Mouse (Mus musculus) kidney, adult 18-20 months (tissue): ENCODE measurements around the gene Olfr709-ps1.
"Not testable (repeated sequence)": the region's sequence is repeated elsewhere in the genome, so short reads cannot be mapped to it uniquely, and the experiment has no call there.

Experiments
- DNase-seq: peaks from one replicate; pipeline ENCODE4 v3.0.0; 2021

The Olfr709-ps1 gene

GRCm38 (mm10) chr7:106932119-106932518, at the start of gene Olfr709-ps1:
Olfr709-ps1 (minus strand) TSS chr7:106932219.
- DNase-seq = no peak

GRCm38 (mm10) chr7:106975353-106975752, 43.3 kb upstream of the Olfr709-ps1 start, which contains the start of gene Olfr711:
Olfr711 (minus strand) TSS chr7:106975453.
- DNase-seq = no peak

GRCm38 (mm10) chr7:106967503-106967902, 35.5 kb upstream of the Olfr709-ps1 start:
- DNase-seq = not testable (repeated sequence)

- DNase-seq = no peak
Measured at GRCm38 (mm10) chr7:106963837-106964236, 31.8 kb upstream of the Olfr709-ps1 start, which contains the start of gene Olfr6. Olfr6 (minus strand) TSS chr7:106963937.

- no peak for DNase-seq
Measured at GRCm38 (mm10) chr7:106948212-106948611, 16.2 kb upstream of the Olfr709-ps1 start, which contains the start of gene Olfr710. Olfr710 (minus strand) TSS chr7:106948312.

GRCm38 (mm10) chr7:106920961-106921360, 11.1 kb downstream of the Olfr709-ps1 start:
- not testable (repeated sequence) for DNase-seq

- DNase-seq = no peak
Measured at GRCm38 (mm10) chr7:106907676-106908075, 24.3 kb downstream of the Olfr709-ps1 start, which contains the start of gene Olfr1532-ps1. Olfr1532-ps1 (plus strand) TSS chr7:106908001.

GRCm38 (mm10) chr7:106901141-106901540, 30.9 kb downstream of the Olfr709-ps1 start, which contains the start of gene Olfr707:
Olfr707 (minus strand) TSS chr7:106901241.
- not testable (repeated sequence) for DNase-seq

GRCm38 (mm10) chr7:106888062-106888461, 44.0 kb downstream of the Olfr709-ps1 start, which contains the start of gene Olfr706:
Olfr706 (minus strand) TSS chr7:106888162.
- DNase-seq = no peak

- no peak for DNase-seq
Measured at GRCm38 (mm10) chr7:106876791-106877190, 55.2 kb downstream of the Olfr709-ps1 start, which contains the start of gene Olfr705. Olfr705 (minus strand) TSS chr7:106876891.
